Mouse (Mus musculus) G1E (cell line): ENCODE data around the gene Mydgf.

Experiments
- CTCF ChIP-seq: IDR thresholded peaks from 2 replicates; pipeline ENCODE4 v1.5.1; 2012; ENCODE audit warnings: low read depth, low read length, inconsistent platforms, mixed read lengths
- GATA1 ChIP-seq: IDR thresholded peaks from 2 replicates; pipeline ENCODE4 v1.6.1; 2012; ENCODE audit warnings: borderline replicate concordance, low read length, inconsistent platforms, mixed read lengths
- GATA2 ChIP-seq: IDR thresholded peaks from 2 replicates; pipeline ENCODE4 v1.6.1; 2012; ENCODE audit warnings: low read depth, low read length, inconsistent platforms, borderline replicate concordance
- POLR2AphosphoS5 ChIP-seq: IDR thresholded peaks from 2 replicates; pipeline ENCODE4 v1.6.1; 2012; ENCODE audit warnings: low read depth, low read length, inconsistent platforms; ENCODE audit not compliant: insufficient replicate concordance
- TAL1 ChIP-seq: conservative IDR thresholded peaks from 2 replicates; pipeline ENCODE4 v1.6.1; 2012; ENCODE audit warnings: low read depth, low read length, inconsistent platforms, mixed read lengths

GRCm38 (mm10) chr17:56201642-56202041, 17.9 kb upstream of the Mydgf start:
- no peak for TF ChIP-seq CTCF
- no peak for TF ChIP-seq GATA1
- TF ChIP-seq GATA2: no peak
- no peak for TF ChIP-seq TAL1
- no peak for TF ChIP-seq POLR2AphosphoS5
